Mouse (Mus musculus) induced T-regulatory cell, adult 2 months (primary cell): ENCODE measurements at regions not wholly inside any gene's neighbourhood (a gene's known extent, or its start where the extent isn't known, plus 50 kb on each side); places are given as distances from the start of the nearest gene placed in this dataset.

Experiments used
- DNase-seq: peaks from one replicate; pipeline ENCODE4 v3.0.0-alpha.2; 2012; ENCODE audit warnings: low read depth

- no peak for DNase-seq
Measured at GRCm38 (mm10) chr13:91274131-91274530, 50.4 kb upstream of the Atg10 start.

DNA sequence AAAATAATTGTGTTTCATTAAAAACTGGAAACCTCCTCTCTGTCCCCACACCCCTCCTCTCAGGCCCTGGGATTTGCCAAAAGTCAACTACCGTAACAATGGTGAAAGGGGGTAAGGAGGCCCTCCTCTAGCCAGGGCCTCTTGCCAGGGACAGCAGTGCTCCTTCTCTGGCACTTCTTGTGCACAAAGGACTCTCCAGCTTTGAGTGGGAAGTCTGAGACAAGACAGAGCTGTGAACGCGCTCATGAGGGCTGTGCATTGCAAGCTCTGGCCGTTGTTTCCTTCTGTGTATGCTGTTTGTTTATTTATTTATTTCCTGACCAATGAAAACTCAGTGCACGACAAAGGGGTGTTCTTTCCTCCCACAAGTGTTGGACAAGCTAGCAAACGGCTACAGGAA, 50.8 kb upstream of the Atg10 start:
- DNase-seq: no peak

- DNase-seq: no peak
Measured at GRCm38 (mm10) chr13:91279487-91279886, 55.7 kb upstream of the Atg10 start.

DNA sequence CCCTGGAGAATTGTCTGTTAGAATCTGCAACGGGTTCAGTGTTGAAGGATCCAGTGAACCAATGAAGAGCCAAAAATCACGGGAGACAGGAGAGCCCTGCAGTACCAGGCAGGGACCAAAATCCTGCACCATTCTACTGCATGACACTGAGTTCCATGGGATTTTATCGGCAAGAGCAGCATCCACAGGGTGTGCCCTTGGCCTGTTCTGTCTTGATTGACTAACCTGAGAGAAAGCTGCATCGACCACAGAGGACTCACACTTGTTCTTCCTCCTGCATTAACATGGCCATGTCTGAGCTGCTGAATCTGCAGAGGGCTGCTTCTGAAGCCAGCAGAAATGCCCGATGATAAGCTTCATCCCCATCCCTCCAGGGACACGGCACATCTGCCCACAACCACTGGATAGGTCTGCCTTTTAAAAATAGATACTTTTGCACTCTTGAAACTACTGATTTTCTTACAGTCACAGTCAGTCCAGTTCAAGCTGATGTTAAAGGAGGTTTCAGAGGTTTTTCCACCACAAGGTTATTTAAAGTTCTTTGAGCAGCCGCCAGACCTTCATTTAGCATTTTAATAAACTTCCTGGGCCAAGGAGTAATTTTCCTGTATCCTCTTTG, 71.9 kb upstream of the Atg10 start:
- no peak for DNase-seq

GRCm38 (mm10) chr13:91296521-91297160, 72.9 kb upstream of the Atg10 start:
- no peak for DNase-seq

DNA sequence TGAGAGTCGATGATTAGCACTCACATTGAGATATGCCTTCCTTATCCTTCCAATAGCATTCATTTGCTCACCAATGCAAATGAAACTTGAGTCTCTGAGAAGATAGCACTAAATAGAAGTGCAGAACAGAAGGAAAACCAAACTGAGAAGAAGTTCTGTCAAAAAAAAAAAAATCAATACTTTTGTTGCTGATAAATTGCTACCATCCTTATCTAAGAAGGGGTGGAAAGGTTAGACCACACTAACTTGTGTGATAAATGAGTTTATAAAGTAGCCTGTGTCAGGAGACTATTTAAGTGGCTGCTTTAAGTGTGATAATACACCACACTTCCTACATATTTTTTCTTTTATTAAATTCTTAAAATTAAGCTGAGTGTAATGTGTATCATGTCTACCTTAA, 78.1 kb upstream of the Atg10 start:
- no peak for DNase-seq

DNA sequence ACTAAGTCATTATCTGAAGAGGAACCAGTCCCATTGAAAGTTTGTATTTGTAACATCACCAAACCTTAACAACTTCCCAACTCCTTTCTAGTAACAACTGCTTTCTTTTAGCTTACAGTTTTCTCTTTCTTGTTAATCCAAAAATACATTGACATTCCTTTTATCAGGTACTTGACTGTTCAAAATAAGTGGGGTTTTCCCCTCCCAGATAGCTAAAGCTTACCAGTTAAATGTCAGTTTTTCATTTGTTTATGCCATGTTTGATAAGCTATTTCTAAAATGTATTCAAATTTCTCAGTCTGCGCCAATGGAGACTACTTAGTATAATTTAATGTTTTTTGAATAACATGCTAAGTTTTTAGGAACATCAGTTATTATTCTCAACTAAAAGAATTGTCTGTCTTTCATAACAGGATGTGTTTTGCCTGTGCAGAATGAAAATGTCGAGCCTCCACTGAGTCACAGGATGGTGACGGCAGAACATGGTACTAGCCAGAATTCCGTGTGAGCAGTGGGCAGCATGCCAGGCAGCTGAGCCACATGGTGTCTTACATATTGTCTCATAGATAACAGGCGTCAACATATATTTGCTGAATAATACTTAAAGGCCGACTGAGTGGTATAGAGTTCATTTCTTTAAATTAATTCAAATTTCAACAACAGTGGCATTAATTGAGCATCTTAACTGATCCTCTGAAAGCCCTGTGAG, 82.1 kb upstream of the Atg10 start:
- DNase-seq: peak; percentile 36

DNA sequence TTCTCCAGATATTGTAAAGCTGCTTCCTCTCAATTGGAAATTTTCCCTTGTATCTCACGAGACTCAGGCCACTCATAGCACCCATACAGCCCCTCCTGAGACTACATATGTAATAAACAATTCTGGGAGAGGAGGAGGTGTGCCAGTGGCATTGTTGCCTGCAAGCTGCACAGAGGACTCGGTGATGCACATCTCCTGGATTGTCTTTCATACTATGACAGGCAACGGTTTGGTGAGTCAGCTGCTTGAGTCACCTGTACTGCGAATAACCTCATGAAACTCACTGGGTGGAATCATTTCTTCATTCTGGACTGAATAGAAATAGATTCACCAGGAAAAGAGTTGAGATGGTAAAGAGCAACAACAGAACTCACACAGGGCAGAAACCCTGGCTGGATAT, 82.8 kb upstream of the Atg10 start:
- DNase-seq: peak; percentile 4

- DNase-seq: no peak
Measured at GRCm38 (mm10) chr13:91312905-91313571, 89.3 kb upstream of the Atg10 start.

DNA sequence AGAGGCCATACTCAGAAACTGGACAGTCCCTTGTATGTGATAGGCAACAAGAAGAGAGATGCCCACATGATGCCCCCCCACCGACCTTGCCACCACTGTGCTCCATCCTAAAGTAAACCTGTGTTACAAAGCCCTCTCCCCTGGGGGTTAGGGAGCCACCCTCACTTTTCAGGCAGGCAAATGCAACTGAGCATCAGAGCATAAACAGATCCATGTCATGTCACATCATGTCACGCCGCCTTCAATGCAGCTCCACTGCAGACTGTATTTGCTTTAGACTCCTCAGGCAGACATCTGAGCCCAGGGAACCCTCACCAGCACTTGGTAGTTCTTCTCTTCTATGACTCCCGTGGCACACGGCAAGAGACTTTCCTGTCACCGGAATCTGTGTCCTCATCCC, 98.6 kb upstream of the Atg10 start:
- no peak for DNase-seq

DNA sequence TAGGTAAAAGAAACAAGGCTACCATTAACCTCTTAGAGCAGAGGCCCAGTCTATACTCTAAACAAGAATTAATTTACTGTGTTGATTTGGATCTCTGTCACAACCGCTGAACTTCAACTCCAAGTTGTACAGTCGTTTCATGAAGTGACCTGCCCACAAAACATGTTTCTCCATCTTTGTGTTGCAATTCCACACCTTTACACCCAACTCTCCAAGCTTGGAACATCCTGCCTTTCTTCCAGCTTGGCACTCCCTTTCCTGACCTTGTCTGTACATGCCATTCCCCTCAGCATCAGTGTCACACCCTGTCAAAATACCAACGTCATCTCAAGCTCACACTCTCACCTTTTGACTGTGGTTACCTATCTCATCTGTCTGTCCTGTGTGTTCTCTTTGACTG, 103.1 kb upstream of the Atg10 start:
- DNase-seq: peak; percentile 4

GRCm38 (mm10) chr13:91334283-91334682, 110.5 kb upstream of the Atg10 start:
- DNase-seq: no peak

DNA sequence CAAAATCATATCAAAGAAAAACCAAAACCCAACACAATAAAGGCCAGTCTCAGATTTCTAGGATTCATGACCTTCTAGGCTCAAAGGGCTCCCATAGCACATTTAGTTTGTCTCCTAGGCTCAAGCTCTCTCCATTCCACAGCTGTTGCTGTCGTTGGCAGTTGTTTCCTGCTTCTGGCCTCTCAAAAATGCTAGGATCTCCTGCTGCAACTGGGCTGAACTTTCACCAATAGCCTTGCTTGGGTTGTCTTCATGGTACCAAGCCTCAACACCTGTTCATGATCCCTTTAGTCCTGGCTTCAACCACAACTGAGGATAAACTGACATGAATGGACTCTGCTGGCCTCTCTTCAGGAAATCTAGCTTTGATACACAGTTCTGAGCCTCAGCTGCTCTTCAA, 115.9 kb upstream of the Ssbp2 start:
- DNase-seq: no peak

DNA sequence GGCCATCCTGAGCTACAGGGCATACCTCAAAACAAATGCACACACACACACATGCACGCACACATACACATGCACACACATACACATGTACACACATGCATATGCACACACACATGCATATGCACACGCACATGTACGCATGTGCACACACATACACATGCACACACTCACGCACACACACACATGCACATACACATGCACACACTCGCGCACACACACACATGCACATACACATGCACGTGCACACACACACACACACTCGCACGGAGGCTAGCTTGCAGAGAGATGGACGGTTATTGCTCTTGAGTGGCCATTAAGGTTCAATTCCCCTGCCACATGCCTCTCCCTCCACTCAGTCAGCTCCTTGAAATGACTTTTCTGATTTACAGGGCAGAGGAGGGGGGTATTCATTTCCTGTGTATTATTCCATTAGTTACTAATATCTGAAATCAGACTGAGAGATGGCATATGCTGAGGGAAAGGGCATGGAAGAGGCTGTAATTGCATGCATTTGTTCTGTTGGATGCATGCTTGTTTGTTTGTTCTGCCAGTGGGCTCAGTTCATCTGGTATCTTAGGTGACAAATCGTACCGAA, 111.5 kb upstream of the Ssbp2 start:
- no peak for DNase-seq

- no peak for DNase-seq
Measured at GRCm38 (mm10) chr13:91352311-91352710, 107.8 kb upstream of the Ssbp2 start.

GRCm38 (mm10) chr13:91356516-91356915, 103.6 kb upstream of the Ssbp2 start:
- no peak for DNase-seq

- DNase-seq: no peak
Measured at GRCm38 (mm10) chr13:91360121-91360520, 100.0 kb upstream of the Ssbp2 start.

GRCm38 (mm10) chr13:91365270-91365952, 94.7 kb upstream of the Ssbp2 start:
- no peak for DNase-seq

GRCm38 (mm10) chr13:91366540-91366939, 93.5 kb upstream of the Ssbp2 start:
- no peak for DNase-seq

- DNase-seq: no peak
Measured at GRCm38 (mm10) chr13:91367896-91368556, 92.1 kb upstream of the Ssbp2 start.

GRCm38 (mm10) chr13:91368664-91369063, 91.4 kb upstream of the Ssbp2 start:
- DNase-seq: no peak
